Mouse (Mus musculus): ENCODE results near the gene Itgax.

GRCm38 (mm10) chr7:128132148-128132547 is 2.8 kb downstream of the Itgax start:
- TF ChIP-seq CTCF (IDR thresholded peaks at IDR 0.05; ENCODE audit: extremely low read depth, insufficient read length, insufficient replicate concordance, low read depth, low read length), result no peak
- TF ChIP-seq POLR2A (IDR thresholded peaks at IDR 0.05; ENCODE audit: low read depth, low read length), result no peak
